Mouse (Mus musculus): ENCODE measurements around the gene Slpi.

DNA sequence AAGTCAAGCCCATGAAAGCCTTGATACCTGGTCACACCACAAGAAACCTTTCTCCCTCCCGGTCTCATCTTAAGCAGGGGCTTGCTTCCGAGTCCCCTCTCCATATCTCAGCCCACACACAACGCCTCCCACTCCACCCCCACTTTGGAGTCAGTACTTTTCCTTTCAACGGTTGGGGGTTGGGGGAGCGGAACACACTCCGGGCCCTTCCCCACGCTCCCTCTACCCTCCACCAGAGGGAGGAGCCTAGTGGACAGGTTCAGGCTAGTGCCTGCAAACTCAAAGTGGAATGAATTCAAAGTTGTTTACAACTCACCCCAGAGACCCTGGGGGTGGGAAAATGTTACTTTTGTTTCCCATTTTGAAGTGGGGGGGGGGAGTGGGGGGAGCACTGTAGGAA lies 41.8 kb upstream of the Slpi start:
- TF ChIP-seq CTCF (IDR thresholded peaks at IDR 0.05; ENCODE audit: low read depth, low read length): no peak
- no peak for TF ChIP-seq POLR2A (IDR thresholded peaks at IDR 0.05; ENCODE audit: borderline replicate concordance, low read depth, low read length)
